Mouse (Mus musculus): Measurements from ENCODE around the gene Slc9b1. TPM values are rescaled to one million over a fixed set of nuclear protein-coding genes. Genes with fewer than 3 reads are reported as not detected.
A peak's percentile ranks its signal among the peaks of the same experiment; 100 is the strongest.

The Slc9b1 gene
- polyA plus RNA-seq, 1 experiment from 2014 or later, result not detected

- WGBS, result 76% methylated on average over 6 of the region's 6 CpGs
- DNase-seq (ENCODE audit: low spot score), result no peak
- H3K4me3 ChIP-seq, result no peak overlapping the region
- peaks cover 6% of the 10 kb centered on the region for H3K4me1 ChIP-seq (replicated peaks)
- H3K27me3 ChIP-seq (ENCODE audit: insufficient read depth, poor library complexity, severe bottlenecking), result no peaks in the 10 kb centered on the region
- H3K36me3 ChIP-seq, result no peaks in the 10 kb centered on the region
- no peaks in the 10 kb centered on the region for H3K9me3 ChIP-seq
- no peak overlapping the region for H3K27ac ChIP-seq
Measured at GRCm38 (mm10) chr3:135327176-135327575, 20.7 kb upstream of the Slc9b1 start.

GRCm38 (mm10) chr3:135327601-135328000 is 20.2 kb upstream of the Slc9b1 start:
- 59% methylated on average over 2 of the region's 2 CpGs for WGBS
- Histone ChIP-seq H3K27me3 (ENCODE audit: insufficient read depth, poor library complexity, severe bottlenecking) (no peaks in the 10 kb centered on the region), H3K27ac (no peak overlapping the region), H3K36me3 (no peaks in the 10 kb centered on the region), H3K4me3 (no peak overlapping the region), H3K4me1 (replicated peaks) (peaks cover 8% of the 10 kb centered on the region), H3K9me3 (no peaks in the 10 kb centered on the region)
- no peak for DNase-seq (ENCODE audit: low spot score)

- peaks cover 8% of the 10 kb centered on the region for H3K4me1 ChIP-seq (replicated peaks)
- DNase-seq (ENCODE audit: low spot score), result peak; percentile 66
- H3K9me3 ChIP-seq, result no peaks in the 10 kb centered on the region
- WGBS, result 34% methylated on average over 3 of the region's 3 CpGs
- no peak overlapping the region for H3K4me3 ChIP-seq
- no peaks in the 10 kb centered on the region for H3K36me3 ChIP-seq
- H3K27me3 ChIP-seq (ENCODE audit: insufficient read depth, poor library complexity, severe bottlenecking), result no peaks in the 10 kb centered on the region
- no peak overlapping the region for H3K27ac ChIP-seq
Measured at GRCm38 (mm10) chr3:135328560-135328959, 19.3 kb upstream of the Slc9b1 start.

- Histone ChIP-seq H3K4me1 (replicated peaks) (0 out of 2 replicates have a peak, but pooled peaks cover 2% of the 10 kb centered on the region), H3K27ac (no peak overlapping the region), H3K27me3 (ENCODE audit: insufficient read depth, poor library complexity, severe bottlenecking) (no peaks in the 10 kb centered on the region), H3K9me3 (no peaks in the 10 kb centered on the region), H3K36me3 (no peaks in the 10 kb centered on the region), H3K4me3 (no peak overlapping the region)
- DNase-seq (ENCODE audit: low spot score), result no peak
Measured at GRCm38 (mm10) chr3:135332691-135333090, 15.1 kb upstream of the Slc9b1 start.

- no peak for DNase-seq (ENCODE audit: low spot score)
- Histone ChIP-seq H3K27ac (no peak overlapping the region; the same call in 1 of the 2 replicates), H3K4me3 (no peak overlapping the region), H3K9me3 (no peaks in the 10 kb centered on the region), H3K27me3 (ENCODE audit: insufficient read depth, poor library complexity, severe bottlenecking) (no peaks in the 10 kb centered on the region), H3K4me1 (replicated peaks) (0 out of 2 replicates have a peak, but pooled peaks cover 2% of the 10 kb centered on the region), H3K36me3 (no peaks in the 10 kb centered on the region)
- 38% methylated on average over 4 of the region's 4 CpGs for WGBS
Measured at GRCm38 (mm10) chr3:135333763-135334162, 14.1 kb upstream of the Slc9b1 start.

GRCm38 (mm10) chr3:135349022-135349421 is 1.2 kb downstream of the Slc9b1 start:
- Histone ChIP-seq H3K4me3 (no peak overlapping the region), H3K27ac (no peak overlapping the region), H3K27me3 (ENCODE audit: insufficient read depth, poor library complexity, severe bottlenecking) (no peaks in the 10 kb centered on the region), H3K9me3 (no peaks in the 10 kb centered on the region), H3K4me1 (replicated peaks) (no peaks in the 10 kb centered on the region), H3K36me3 (no peaks in the 10 kb centered on the region)
- DNase-seq (ENCODE audit: low spot score), result no peak

GRCm38 (mm10) chr3:135351857-135352256 is 4.0 kb downstream of the Slc9b1 start:
- Histone ChIP-seq H3K9me3 (no peaks in the 10 kb centered on the region), H3K27me3 (ENCODE audit: insufficient read depth, poor library complexity, severe bottlenecking) (no peaks in the 10 kb centered on the region), H3K27ac (no peak overlapping the region), H3K36me3 (no peaks in the 10 kb centered on the region), H3K4me1 (replicated peaks) (no peaks in the 10 kb centered on the region), H3K4me3 (no peak overlapping the region)
- no peak for DNase-seq (ENCODE audit: low spot score)
- WGBS, result 95% methylated on average over 3 of the region's 3 CpGs

DNA sequence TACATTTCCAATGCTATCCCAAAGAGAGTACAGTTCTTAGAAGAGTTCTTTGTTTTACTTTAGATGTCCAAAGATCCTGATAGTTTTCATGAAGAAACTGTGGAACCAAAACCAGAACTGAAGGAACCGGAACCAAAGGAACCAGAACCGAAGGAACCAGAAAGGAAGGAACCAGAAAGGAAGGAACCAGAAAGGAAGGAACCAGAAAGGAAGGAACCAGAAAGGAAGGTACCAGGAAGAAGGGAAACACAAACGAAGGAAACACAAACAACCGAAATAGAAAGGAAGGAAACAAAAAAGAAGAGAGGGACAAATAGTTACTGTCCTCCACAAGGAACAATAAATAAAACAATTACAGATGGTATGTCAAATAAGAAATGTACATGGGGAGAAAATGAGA is 9.6 kb downstream of the Slc9b1 start:
- Histone ChIP-seq H3K36me3 (no peaks in the 10 kb centered on the region), H3K9me3 (no peaks in the 10 kb centered on the region), H3K27me3 (ENCODE audit: insufficient read depth, poor library complexity, severe bottlenecking) (no peaks in the 10 kb centered on the region), H3K4me3 (no peak overlapping the region), H3K4me1 (replicated peaks) (no peaks in the 10 kb centered on the region), H3K27ac (no peak overlapping the region)
- no peak for DNase-seq (ENCODE audit: low spot score)
- 88% methylated on average over 4 of the region's 4 CpGs for WGBS

DNA sequence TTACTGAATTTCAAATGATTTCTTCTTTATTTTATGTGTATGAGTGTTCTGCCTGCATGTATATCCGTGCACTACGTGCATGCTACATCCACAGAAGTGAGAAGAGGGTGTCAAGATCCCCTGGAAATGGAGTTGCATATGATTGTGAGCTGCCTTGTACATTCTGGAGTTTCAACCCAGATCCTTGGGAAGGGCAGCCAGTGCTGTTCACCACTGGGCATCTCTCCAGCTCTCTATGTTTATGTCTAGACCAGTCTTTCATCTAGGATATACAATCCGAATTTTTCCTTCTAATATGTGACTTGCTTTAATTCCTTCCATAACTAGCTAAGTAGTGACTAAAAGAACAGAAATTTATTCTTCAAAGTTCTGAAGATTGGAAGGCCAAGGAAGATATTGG is 28.0 kb downstream of the Slc9b1 start:
- Histone ChIP-seq H3K36me3 (no peaks in the 10 kb centered on the region), H3K4me3 (no peak overlapping the region), H3K27ac (no peak overlapping the region), H3K27me3 (ENCODE audit: insufficient read depth, poor library complexity, severe bottlenecking) (no peaks in the 10 kb centered on the region), H3K4me1 (replicated peaks) (no peaks in the 10 kb centered on the region), H3K9me3 (no peaks in the 10 kb centered on the region)
- 76% methylated on average over 3 of the region's 3 CpGs for WGBS
- no peak for DNase-seq (ENCODE audit: low spot score)

GRCm38 (mm10) chr3:135377445-135377844 is 29.6 kb downstream of the Slc9b1 start:
- Histone ChIP-seq H3K4me3 (no peak overlapping the region), H3K27me3 (ENCODE audit: insufficient read depth, poor library complexity, severe bottlenecking) (no peaks in the 10 kb centered on the region), H3K9me3 (no peaks in the 10 kb centered on the region), H3K4me1 (replicated peaks) (no peaks in the 10 kb centered on the region), H3K27ac (no peak overlapping the region), H3K36me3 (no peaks in the 10 kb centered on the region)
- WGBS, result 86% methylated on average over 10 of the region's 10 CpGs
- DNase-seq (ENCODE audit: low spot score), result no peak

DNA sequence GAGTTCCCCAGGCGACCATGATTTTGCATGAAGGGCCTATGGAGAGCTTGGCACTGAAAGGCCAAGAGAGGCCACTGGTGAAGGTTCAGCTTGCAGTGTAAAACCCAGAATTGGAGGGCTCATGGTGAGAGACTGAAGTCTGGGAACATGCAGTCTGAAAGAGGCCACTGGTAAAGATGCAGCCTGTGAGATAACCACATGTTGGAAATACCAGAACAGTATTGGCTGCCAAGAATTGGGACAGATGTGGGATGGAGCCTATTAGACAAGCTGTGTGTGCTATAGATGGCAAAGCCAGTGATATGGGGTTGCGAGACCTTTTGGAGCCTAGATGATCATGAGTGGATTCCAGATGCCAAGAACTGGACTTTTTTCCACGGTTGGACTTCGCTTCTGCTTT is 32.0 kb downstream of the Slc9b1 start:
- Histone ChIP-seq H3K4me3 (no peak overlapping the region), H3K27me3 (ENCODE audit: insufficient read depth, poor library complexity, severe bottlenecking) (no peaks in the 10 kb centered on the region), H3K9me3 (no peaks in the 10 kb centered on the region), H3K4me1 (replicated peaks) (no peaks in the 10 kb centered on the region), H3K27ac (no peak overlapping the region), H3K36me3 (no peaks in the 10 kb centered on the region)
- 89% methylated on average over 4 of the region's 4 CpGs for WGBS
- DNase-seq (ENCODE audit: low spot score), result no peak

DNA sequence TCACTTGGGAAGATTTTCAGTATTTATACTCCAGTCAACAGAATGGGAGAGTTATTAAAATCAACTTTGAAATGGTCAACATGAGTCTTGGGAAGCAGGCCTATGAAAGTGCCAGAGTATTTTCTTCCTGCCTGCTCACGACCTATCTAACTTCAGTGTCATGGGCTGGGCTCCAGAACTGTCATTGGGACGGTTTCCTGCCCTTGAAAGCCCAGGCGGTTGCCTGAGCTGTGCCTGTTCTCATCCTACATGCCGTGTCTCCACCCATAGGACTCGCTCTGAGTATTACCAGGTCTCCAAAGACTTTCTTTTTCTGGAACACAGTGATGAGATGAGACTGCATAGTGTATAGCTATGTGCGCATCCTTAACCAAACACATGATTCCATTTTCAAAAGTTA is 45.4 kb downstream of the Slc9b1 start:
- H3K27ac ChIP-seq, result no peak overlapping the region
- H3K27me3 ChIP-seq (ENCODE audit: insufficient read depth, poor library complexity, severe bottlenecking), result no peaks in the 10 kb centered on the region
- DNase-seq (ENCODE audit: low spot score), result no peak
- H3K36me3 ChIP-seq, result no peaks in the 10 kb centered on the region
- H3K9me3 ChIP-seq, result no peaks in the 10 kb centered on the region
- H3K4me1 ChIP-seq (replicated peaks), result peaks cover 5% of the 10 kb centered on the region; the same call in 1 of the 2 replicates
- no peak overlapping the region for H3K4me3 ChIP-seq
- 87% methylated on average over 6 of the region's 6 CpGs for WGBS

GRCm38 (mm10) chr3:135395085-135395484 is 47.3 kb downstream of the Slc9b1 start:
- 85% methylated on average over 5 of the region's 5 CpGs for WGBS
- H3K27me3 ChIP-seq (ENCODE audit: insufficient read depth, poor library complexity, severe bottlenecking), result no peaks in the 10 kb centered on the region

DNA sequence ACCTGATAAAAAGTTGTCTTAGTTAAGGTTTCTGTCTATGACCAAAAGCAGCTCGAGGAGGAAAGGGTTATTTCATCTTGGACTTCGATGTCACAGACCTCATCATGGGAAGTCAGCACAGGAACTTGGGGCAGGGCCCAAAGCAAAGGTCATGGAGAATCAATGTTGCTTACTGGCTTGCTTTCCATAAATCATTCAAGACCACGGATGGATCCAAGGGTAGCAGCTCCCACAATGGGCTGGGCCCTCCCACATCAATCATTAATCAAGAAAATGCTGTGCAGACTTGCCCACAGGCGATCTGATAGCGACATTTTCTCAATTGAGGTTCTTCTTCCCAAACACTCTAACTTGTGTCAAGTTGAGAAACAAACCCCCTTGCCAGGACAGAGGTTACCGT is 48.3 kb downstream of the Slc9b1 start:
- Histone ChIP-seq H3K36me3 (no peaks in the 10 kb centered on the region), H3K27ac (no peak overlapping the region), H3K27me3 (ENCODE audit: insufficient read depth, poor library complexity, severe bottlenecking) (no peaks in the 10 kb centered on the region), H3K4me1 (replicated peaks) (peaks cover 14% of the 10 kb centered on the region), H3K9me3 (no peaks in the 10 kb centered on the region), H3K4me3 (no peak overlapping the region)
- 62% methylated on average over 6 of the region's 6 CpGs for WGBS
- DNase-seq (ENCODE audit: low spot score), result no peak

More at GRCm38 (mm10) chr3:135395085-135395484, 47.3 kb downstream of the Slc9b1 start:
- peaks cover 10% of the 10 kb centered on the region for H3K4me1 ChIP-seq (replicated peaks)
- no peak for DNase-seq (ENCODE audit: low spot score)
- no peak overlapping the region for H3K4me3 ChIP-seq
- H3K27ac ChIP-seq, result no peak overlapping the region
- H3K9me3 ChIP-seq, result no peaks in the 10 kb centered on the region
- H3K36me3 ChIP-seq, result no peaks in the 10 kb centered on the region
